Mouse (Mus musculus) heart, embryonic 11.5 days (tissue): ENCODE data around the gene Gm20388. TPM values are rescaled to one million over a fixed set of nuclear protein-coding genes. Genes with fewer than 3 reads are reported as not detected.

Source experiments
- ATAC-seq: fragments of 200-750 bp; cut with Nextera tagmentation; replicated peaks from 2 replicates; pipeline ENCODE4 v1.8.0; 2017; ENCODE audit warnings: moderate library complexity; ENCODE audit not compliant: insufficient number of reproducible peaks, low FRiP score, low TSS enrichment
- H3K27ac ChIP-seq: fragments of 300-500 bp; sonication (generic); 2 replicates; pipeline ENCODE4 v1.5.1; 2014; ENCODE audit warnings: mild to moderate bottlenecking, low read depth, low read length
- H3K27me3 ChIP-seq: fragments of 300-500 bp; sonication (generic); 2 replicates; pipeline ENCODE4 v1.6.1; 2014; ENCODE audit warnings: mild to moderate bottlenecking, low read length, mixed read lengths; ENCODE audit not compliant: control insufficient read depth, insufficient read depth
- H3K36me3 ChIP-seq: fragments of 300-500 bp; sonication (generic); 2 replicates; pipeline ENCODE4 v1.6.1; 2014; ENCODE audit warnings: mild to moderate bottlenecking, low read length, moderate library complexity, mixed read lengths; ENCODE audit not compliant: control insufficient read depth, insufficient read depth
- H3K4me1 ChIP-seq: fragments of 300-500 bp; sonication (generic); 2 replicates; pipeline ENCODE4 v1.6.1; 2014; ENCODE audit warnings: low read length; ENCODE audit not compliant: control insufficient read depth, insufficient read depth
- H3K4me2 ChIP-seq: fragments of 300-500 bp; sonication (generic); 2 replicates; pipeline ENCODE4 v1.6.1; 2014; ENCODE audit warnings: mild to moderate bottlenecking, moderate library complexity
- H3K4me3 ChIP-seq: fragments of 300-500 bp; sonication (generic); 2 replicates; pipeline ENCODE4 v1.5.1; 2014; ENCODE audit warnings: low read depth, low read length
- H3K9ac ChIP-seq: fragments of 300-500 bp; sonication (generic); 2 replicates; pipeline ENCODE4 v1.6.1; 2014; ENCODE audit warnings: mild to moderate bottlenecking, low read depth, low read length, moderate library complexity
- H3K9me3 ChIP-seq: fragments of 300-500 bp; sonication (generic); replicated peaks from 2 replicates; pipeline ENCODE4 v1.6.1; 2016; ENCODE audit warnings: low read length; ENCODE audit not compliant: control insufficient read depth
- WGBS: fragments of 180-500 bp; shearing (Covaris S2); extraction: QIAGEN DNeasy Blood & Tissue Kit; methylation state at CpG from one replicate; pipeline ENCODE4 v1.1.7; 2014; ENCODE audit not compliant: insufficient replicate concordance; 5-methylcytosine and 5-hydroxymethylcytosine counted together
- polyA plus RNA-seq: library from polyadenylated mRNA; unstranded; fragments of >200 nt; fragmentation: Nextera tagmentation; extraction: Ambion mirVana; gene quantifications from 2 replicates; pipeline ENCODE4 v1.2.1, GENCODE M21; 2014

Gm20388 gene
- polyA plus RNA-seq, 1 experiment from 2014 or later: 6.4 TPM

GRCm38 (mm10) chr8:120012927-120013326 lies 102.3 kb downstream of the Gm20388 start:
- no peak overlapping the region for H3K4me3 ChIP-seq
- H3K27ac ChIP-seq: no peak overlapping the region
- H3K4me2 ChIP-seq: no peak overlapping the region
- ATAC-seq: no peak
- no peaks in the 10 kb centered on the region for H3K9me3 ChIP-seq
- WGBS: 18% methylated on average over 9 of the region's 9 CpGs
- no peak overlapping the region for H3K9ac ChIP-seq
- H3K36me3 ChIP-seq: no peaks in the 10 kb centered on the region
- peaks cover 6% of the 10 kb centered on the region; the same call in 1 of the 2 replicates for H3K4me1 ChIP-seq
- peaks cover 6% of the 10 kb centered on the region for H3K27me3 ChIP-seq

- Histone ChIP-seq H3K9ac (no peak overlapping the region), H3K4me1 (peaks cover 6% of the 10 kb centered on the region; the same call in 1 of the 2 replicates), H3K36me3 (no peaks in the 10 kb centered on the region), H3K27ac (no peak overlapping the region), H3K9me3 (no peaks in the 10 kb centered on the region), H3K27me3 (peaks cover 6% of the 10 kb centered on the region), H3K4me3 (no peak overlapping the region), H3K4me2 (no peak overlapping the region)
- WGBS: 55% methylated on average over 15 of the region's 15 CpGs
- ATAC-seq: no peak
These were observed 103.8 kb downstream of the Gm20388 start for GRCm38 (mm10) chr8:120014267-120015023.

- Histone ChIP-seq H3K9ac (no peak overlapping the region), H3K36me3 (no peaks in the 10 kb centered on the region), H3K4me2 (no peak overlapping the region), H3K4me1 (peaks cover 6% of the 10 kb centered on the region; the same call in 1 of the 2 replicates), H3K27ac (no peak overlapping the region), H3K4me3 (no peak overlapping the region), H3K27me3 (peaks cover 3% of the 10 kb centered on the region), H3K9me3 (no peaks in the 10 kb centered on the region)
- no peak for ATAC-seq
- 80% methylated on average over 8 of the region's 8 CpGs for WGBS
These were observed 105.3 kb downstream of the Gm20388 start for GRCm38 (mm10) chr8:120015916-120016315.

GRCm38 (mm10) chr8:120016424-120016823 lies 105.8 kb downstream of the Gm20388 start:
- H3K9me3 ChIP-seq: no peaks in the 10 kb centered on the region
- ATAC-seq: no peak; the same call in 1 of the 2 replicates
- peaks cover 2% of the 10 kb centered on the region for H3K27me3 ChIP-seq
- no peak overlapping the region for H3K9ac ChIP-seq
- WGBS: 81% methylated on average over 7 of the region's 7 CpGs
- no peak overlapping the region for H3K4me3 ChIP-seq
- no peak overlapping the region for H3K27ac ChIP-seq
- peaks cover 6% of the 10 kb centered on the region; the same call in 1 of the 2 replicates for H3K4me1 ChIP-seq
- H3K36me3 ChIP-seq: no peaks in the 10 kb centered on the region
- no peak overlapping the region for H3K4me2 ChIP-seq

GRCm38 (mm10) chr8:120017349-120017748 lies 106.7 kb downstream of the Gm20388 start:
- Histone ChIP-seq H3K27ac (no peak overlapping the region), H3K4me1 (peaks cover 6% of the 10 kb centered on the region; the same call in 1 of the 2 replicates), H3K27me3 (no peaks in the 10 kb centered on the region; the same call in 1 of the 2 replicates), H3K4me2 (no peak overlapping the region), H3K4me3 (no peak overlapping the region), H3K36me3 (no peaks in the 10 kb centered on the region), H3K9ac (no peak overlapping the region), H3K9me3 (no peaks in the 10 kb centered on the region)
- ATAC-seq: no peak
- 83% methylated on average over 13 of the region's 13 CpGs for WGBS

- Histone ChIP-seq H3K4me2 (no peak overlapping the region), H3K4me1 (peaks cover 6% of the 10 kb centered on the region; the same call in 1 of the 2 replicates), H3K36me3 (no peaks in the 10 kb centered on the region), H3K4me3 (no peak overlapping the region), H3K9ac (no peak overlapping the region), H3K9me3 (no peaks in the 10 kb centered on the region), H3K27ac (no peak overlapping the region), H3K27me3 (no peaks in the 10 kb centered on the region; the same call in 1 of the 2 replicates)
- 88% methylated on average over 6 of the region's 6 CpGs for WGBS
- no peak for ATAC-seq
These were observed 107.1 kb downstream of the Gm20388 start for GRCm38 (mm10) chr8:120017786-120018185.

- H3K36me3 ChIP-seq: no peaks in the 10 kb centered on the region
- H3K27ac ChIP-seq: no peak overlapping the region
- no peak overlapping the region for H3K4me2 ChIP-seq
- no peak overlapping the region for H3K9ac ChIP-seq
- ATAC-seq: no peak
- H3K4me1 ChIP-seq: peaks cover 6% of the 10 kb centered on the region; the same call in 1 of the 2 replicates
- H3K4me3 ChIP-seq: no peak overlapping the region
- no peaks in the 10 kb centered on the region; the same call in 1 of the 2 replicates for H3K27me3 ChIP-seq
- no peaks in the 10 kb centered on the region for H3K9me3 ChIP-seq
- 75% methylated on average over 6 of the region's 6 CpGs for WGBS
These were observed 107.7 kb downstream of the Gm20388 start for GRCm38 (mm10) chr8:120018379-120018778.

GRCm38 (mm10) chr8:120019297-120019696 lies 108.7 kb downstream of the Gm20388 start:
- Histone ChIP-seq H3K4me3 (no peak overlapping the region), H3K4me1 (0 out of 2 replicates have a peak, but pooled peaks cover 3% of the 10 kb centered on the region), H3K9me3 (no peaks in the 10 kb centered on the region), H3K36me3 (no peaks in the 10 kb centered on the region), H3K9ac (no peak overlapping the region), H3K27ac (no peak overlapping the region), H3K4me2 (no peak overlapping the region), H3K27me3 (no peaks in the 10 kb centered on the region; the same call in 1 of the 2 replicates)
- WGBS: 78% methylated on average over 5 of the region's 5 CpGs
- no peak for ATAC-seq
